Mouse (Mus musculus) heart, embryonic 14.5 days (tissue): ENCODE results near the gene Ccin. TPM values are rescaled to one million over a fixed set of nuclear protein-coding genes. Genes with fewer than 3 reads are reported as not detected.

Experiments used
- ATAC-seq: fragments of 200-750 bp; cut with Nextera tagmentation; 2 replicates; pipeline ENCODE4 v1.8.0; 2017; ENCODE audit warnings: low read depth, moderate TSS enrichment; ENCODE audit not compliant: insufficient number of reproducible peaks, insufficient read depth, low FRiP score
- H3K27ac ChIP-seq, 2 experiments: fragments of 200-500 bp in 1 of 2; fragments of 300-500 bp in 1 of 2; sonication (generic) in 1 of 2; replicated peaks in 1 of 2; 2 replicates each; pipeline ENCODE4 v1.5.1; 2012 to 2014; ENCODE audit warnings: low read depth in 2 of 2, low read length in 2 of 2, control low read depth in 1 of 2, mild to moderate bottlenecking in 1 of 2, mixed read lengths in 1 of 2; ENCODE audit not compliant: control insufficient read depth in 1 of 2, insufficient read depth in 1 of 2
- H3K27me3 ChIP-seq: fragments of 300-500 bp; sonication (generic); 2 replicates; pipeline ENCODE4 v1.6.1; 2014; ENCODE audit warnings: mild to moderate bottlenecking, low read length, control low read depth; ENCODE audit not compliant: control insufficient read depth, insufficient read depth
- H3K36me3 ChIP-seq: fragments of 300-500 bp; sonication (generic); 2 replicates; pipeline ENCODE4 v1.6.1; 2014; ENCODE audit warnings: mild to moderate bottlenecking, control low read depth, low read length, mixed read lengths; ENCODE audit not compliant: control insufficient read depth, insufficient read depth
- H3K4me1 ChIP-seq, 2 experiments: fragments of 200-500 bp in 1 of 2; fragments of 300-500 bp in 1 of 2; sonication (generic) in 1 of 2; 2 replicates each; pipeline ENCODE4 v1.6.1; 2012 to 2014; ENCODE audit warnings: low read length in 2 of 2, control low read depth in 1 of 2, mixed read lengths in 1 of 2; ENCODE audit not compliant: control insufficient read depth in 2 of 2, insufficient read depth in 2 of 2
- H3K4me2 ChIP-seq: fragments of 300-500 bp; sonication (generic); 2 replicates; pipeline ENCODE4 v1.6.1; 2014; ENCODE audit warnings: mild to moderate bottlenecking, low read length
- H3K4me3 ChIP-seq, 2 experiments: fragments of 200-500 bp in 1 of 2; fragments of 300-500 bp in 1 of 2; sonication (generic) in 1 of 2; 2 replicates each; pipeline ENCODE4 v1.5.1; 2012 to 2014; ENCODE audit warnings: low read length in 2 of 2, mild to moderate bottlenecking in 2 of 2, control low read depth in 1 of 2, low read depth in 1 of 2, moderate library complexity in 1 of 2; ENCODE audit not compliant: control insufficient read depth in 1 of 2, insufficient read depth in 1 of 2
- H3K9ac ChIP-seq: fragments of 300-500 bp; sonication (generic); 2 replicates; pipeline ENCODE4 v1.6.1; 2014; ENCODE audit warnings: mild to moderate bottlenecking, low read length
- H3K9me3 ChIP-seq: fragments of 300-500 bp; sonication (generic); 2 replicates; pipeline ENCODE4 v1.6.1; 2016; ENCODE audit warnings: low read length, control low read depth; ENCODE audit not compliant: control insufficient read depth
- WGBS: fragments of 180-500 bp; shearing (Covaris S2); extraction: QIAGEN DNeasy Blood & Tissue Kit; methylation state at CpG from one replicate; pipeline ENCODE4 v1.1.7; 2014; 5-methylcytosine and 5-hydroxymethylcytosine counted together
- polyA plus RNA-seq: library from polyadenylated mRNA; unstranded; fragments of >200 nt; fragmentation: Nextera tagmentation; extraction: Ambion mirVana; gene quantifications from 2 replicates; pipeline ENCODE4 v1.2.1, GENCODE M21; 2014

Gene Ccin
- polyA plus RNA-seq, 1 experiment from 2014 or later: not detected

GRCm38 (mm10) chr4:43957846-43958461, 25.3 kb upstream of the Ccin start:
- Histone ChIP-seq H3K9ac (peak overlapping the region; percentile 77), H3K4me3 (peak overlapping the region; percentile 70 to 77), H3K9me3 (no peaks in the 10 kb centered on the region), H3K27ac (peak overlapping the region; percentile 75 to 82), H3K4me1 (peaks cover 3 to 25% of the 10 kb centered on the region in 2 experiments; a peak in 3 of 4 replicates), H3K4me2 (peak overlapping the region; percentile 95), H3K36me3 (no peaks in the 10 kb centered on the region), H3K27me3 (no peaks in the 10 kb centered on the region)
- ATAC-seq: peak; percentile 42
- under 1% methylated on average over 26 of the region's 26 CpGs for WGBS

- Histone ChIP-seq H3K4me3 (no peak overlapping the region), H3K4me1 (peaks cover 13 to 36% of the 10 kb centered on the region in 2 experiments), H3K27ac (no peak overlapping the region; a peak in 1 of 4 replicates), H3K9ac (peak overlapping the region; percentile 13; the same call in 1 of the 2 replicates), H3K4me2 (peak overlapping the region; percentile 95), H3K27me3 (no peaks in the 10 kb centered on the region), H3K9me3 (no peaks in the 10 kb centered on the region), H3K36me3 (no peaks in the 10 kb centered on the region)
- no peak for ATAC-seq
- 51% methylated on average over 9 of the region's 9 CpGs for WGBS
Measured at GRCm38 (mm10) chr4:43959523-43960179, 23.6 kb upstream of the Ccin start.

DNA sequence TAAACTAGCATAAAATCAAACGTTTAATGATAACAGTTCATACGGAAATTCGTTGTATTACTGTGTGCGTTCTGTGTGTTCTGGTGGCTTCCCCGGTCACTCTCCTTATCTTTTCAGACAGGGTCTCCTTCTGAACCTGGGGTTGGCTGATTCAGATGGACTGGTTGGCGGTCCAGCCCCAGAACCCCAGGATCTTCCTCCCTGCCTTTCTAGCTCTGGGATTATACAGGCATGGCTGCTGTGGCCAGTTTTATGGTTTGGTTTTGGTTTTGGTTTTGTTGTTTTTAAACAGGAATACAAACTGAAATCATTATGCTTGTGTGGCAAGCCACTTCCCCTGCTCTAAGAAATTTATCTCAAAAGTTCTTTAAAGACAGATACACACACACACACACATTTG, 23.1 kb upstream of the Ccin start:
- H3K27ac ChIP-seq: no peak overlapping the region; a peak in 1 of 4 replicates
- H3K4me3 ChIP-seq: no peak overlapping the region
- H3K27me3 ChIP-seq: no peaks in the 10 kb centered on the region
- ATAC-seq: no peak
- peaks cover 17 to 42% of the 10 kb centered on the region in 2 experiments for H3K4me1 ChIP-seq
- 70% methylated on average over 6 of the region's 6 CpGs for WGBS
- no peaks in the 10 kb centered on the region for H3K36me3 ChIP-seq
- H3K9ac ChIP-seq: no peak overlapping the region
- H3K9me3 ChIP-seq: no peaks in the 10 kb centered on the region
- peak overlapping the region; percentile 95 for H3K4me2 ChIP-seq

- H3K9ac ChIP-seq: peak overlapping the region; percentile 40; the same call in 1 of the 2 replicates
- peaks cover 24 to 39% of the 10 kb centered on the region in 2 experiments for H3K4me1 ChIP-seq
Measured at GRCm38 (mm10) chr4:43964326-43964833, 18.9 kb upstream of the Ccin start.

DNA sequence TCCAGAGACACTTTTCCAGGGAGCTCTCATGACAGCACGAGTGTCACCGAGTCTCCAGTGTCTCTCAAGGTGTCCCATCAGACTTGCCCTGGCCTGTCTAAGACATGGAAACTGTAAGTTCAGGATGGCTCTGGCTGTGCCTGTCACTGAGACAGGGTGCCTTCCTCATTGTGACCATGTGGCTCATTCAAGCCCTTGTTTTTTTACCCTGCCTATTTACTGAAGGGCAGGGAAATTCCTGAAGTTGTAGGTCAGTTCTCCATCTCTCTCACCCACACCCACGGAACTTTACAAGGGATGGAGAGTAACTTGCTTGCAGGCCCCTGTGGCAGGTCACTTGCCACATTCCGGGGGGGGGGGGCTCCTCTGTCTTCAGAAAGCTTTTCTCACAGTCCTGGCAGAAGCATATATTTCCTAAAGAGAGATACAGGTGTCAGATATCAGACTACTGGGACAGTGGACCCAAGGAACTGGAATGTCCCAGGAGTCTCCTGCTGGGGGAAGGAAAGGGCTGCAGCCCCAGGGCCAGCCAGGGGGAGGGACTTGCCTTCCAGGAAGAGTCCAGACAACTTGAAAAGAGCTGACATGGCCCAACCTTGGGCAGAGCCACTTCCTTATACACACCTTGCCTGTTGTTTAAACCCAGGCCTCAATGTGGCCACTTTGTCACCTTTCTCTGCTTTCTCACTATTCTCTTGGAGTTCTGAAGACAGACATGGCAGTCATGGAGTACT, 18.2 kb upstream of the Ccin start:
- H3K36me3 ChIP-seq: 0 out of 2 replicates have a peak, but pooled peaks cover 2% of the 10 kb centered on the region
- H3K4me2 ChIP-seq: no peak overlapping the region
- 0 out of 4 replicates have a peak overlapping the region, but pooled peaks of 1 of the 2 experiments have one; percentile 48 for H3K27ac ChIP-seq
- no peak for ATAC-seq
- 34% methylated on average over 4 of the region's 4 CpGs for WGBS
- H3K4me1 ChIP-seq: peaks cover 24 to 33% of the 10 kb centered on the region in 2 experiments
- H3K9me3 ChIP-seq: no peaks in the 10 kb centered on the region
- no peak overlapping the region for H3K4me3 ChIP-seq
- H3K9ac ChIP-seq: no peak overlapping the region; the same call in 1 of the 2 replicates
- H3K27me3 ChIP-seq: no peaks in the 10 kb centered on the region

More at GRCm38 (mm10) chr4:43964326-43964833, 18.9 kb upstream of the Ccin start:
- Histone ChIP-seq H3K27ac (peak overlapping the region in 1 of 2 experiments; percentile 48; a peak in 2 of 4 replicates), H3K4me2 (peak overlapping the region; percentile 30), H3K9me3 (no peaks in the 10 kb centered on the region), H3K36me3 (0 out of 2 replicates have a peak, but pooled peaks cover 2% of the 10 kb centered on the region), H3K4me3 (no peak overlapping the region), H3K27me3 (no peaks in the 10 kb centered on the region)
- WGBS: 16% methylated on average over 2 of the region's 2 CpGs
- ATAC-seq: no peak

DNA sequence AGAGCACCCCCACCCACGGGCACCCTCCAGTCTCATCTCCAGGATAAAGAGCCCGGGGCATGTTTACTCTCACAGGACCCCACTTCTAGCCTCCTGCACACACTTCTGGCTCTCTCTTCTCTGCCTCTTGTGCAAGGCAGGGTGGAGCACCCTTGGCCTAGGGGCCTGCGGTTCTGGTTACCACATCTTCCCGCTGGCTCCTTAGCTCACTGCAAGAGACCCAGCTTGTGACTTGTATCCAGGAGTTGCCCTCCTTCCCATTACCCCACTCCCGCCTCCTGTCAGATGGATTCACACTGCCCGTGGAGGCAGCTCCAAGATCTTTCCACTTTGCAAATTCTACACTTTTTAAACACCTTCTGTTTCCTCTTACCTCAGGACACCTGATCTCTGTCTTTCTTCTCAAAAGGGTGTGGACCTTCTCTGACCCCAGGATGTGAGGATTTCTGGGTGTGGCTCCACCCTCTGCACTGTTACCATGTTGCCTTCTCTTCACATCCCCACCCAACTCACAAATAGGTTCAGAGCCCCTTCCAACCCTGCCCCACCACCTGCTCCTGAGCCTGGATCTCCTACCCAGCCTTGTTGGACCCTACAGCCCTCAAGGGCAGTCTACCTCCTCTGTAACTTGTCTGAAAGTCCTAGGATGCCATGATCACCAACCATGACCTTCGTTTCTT, 17.3 kb upstream of the Ccin start:
- Histone ChIP-seq H3K27ac (no peak overlapping the region), H3K4me3 (no peak overlapping the region), H3K4me2 (no peak overlapping the region), H3K9ac (no peak overlapping the region), H3K36me3 (peaks cover 8% of the 10 kb centered on the region), H3K9me3 (no peaks in the 10 kb centered on the region), H3K4me1 (peaks cover 24 to 32% of the 10 kb centered on the region in 2 experiments), H3K27me3 (no peaks in the 10 kb centered on the region)
- ATAC-seq: no peak
- 87% methylated on average over 7 of the region's 7 CpGs for WGBS

- WGBS: 47% methylated on average over 13 of the region's 13 CpGs
- no peak overlapping the region for H3K9ac ChIP-seq
- H3K9me3 ChIP-seq: no peaks in the 10 kb centered on the region
- no peaks in the 10 kb centered on the region for H3K27me3 ChIP-seq
- H3K4me1 ChIP-seq: peaks cover 35 to 46% of the 10 kb centered on the region in 2 experiments
- no peak overlapping the region for H3K4me2 ChIP-seq
- no peak overlapping the region for H3K4me3 ChIP-seq
- no peak for ATAC-seq
- H3K36me3 ChIP-seq: peaks cover 10% of the 10 kb centered on the region
- H3K27ac ChIP-seq: peak overlapping the region in 1 of 2 experiments; percentile 23; a peak in 1 of 4 replicates
Measured at GRCm38 (mm10) chr4:43968650-43969049, 14.6 kb upstream of the Ccin start.
